Mouse (Mus musculus) c-Kit-positive CD71-positive TER-119-positive erythroid progenitor cells, embryonic 14.5 days (primary cell): Measurements from ENCODE around the gene Oog1.
"Not testable (repeated sequence)": the region's sequence is repeated elsewhere in the genome, so short reads cannot be mapped to it uniquely, and the experiment has no call there.

Source experiments
- DNase-seq: peaks from one replicate; pipeline ENCODE4 v3.0.0-alpha.2; 2013; ENCODE audit warnings: low spot score

The Oog1 gene

GRCm38 (mm10) chr12:87602388-87602787 lies at the start of gene Oog1:
Gene Oog1, plus strand, starts transcription at chr12:87602688.
- not testable (repeated sequence) for DNase-seq

GRCm38 (mm10) chr12:87601388-87601787 lies 1.1 kb upstream of the Oog1 start:
- DNase-seq: not testable (repeated sequence)

GRCm38 (mm10) chr12:87618569-87618968 lies 16.1 kb downstream of the Oog1 start, which contains the start of gene Gm4027:
Gene Gm4027, plus strand, starts transcription at chr12:87618869.
- not testable (repeated sequence) for DNase-seq

GRCm38 (mm10) chr12:87644520-87644919 lies 42.0 kb downstream of the Oog1 start, which contains the start of gene Gm16381:
Gene Gm16381, minus strand, starts transcription at chr12:87644620.
- DNase-seq: not testable (repeated sequence)

GRCm38 (mm10) chr12:87652916-87653703 lies 50.6 kb downstream of the Oog1 start:
- not testable (repeated sequence) for DNase-seq
